ENCODE assay signal across 28 mouse cellular contexts in the genomic region with DNA sequence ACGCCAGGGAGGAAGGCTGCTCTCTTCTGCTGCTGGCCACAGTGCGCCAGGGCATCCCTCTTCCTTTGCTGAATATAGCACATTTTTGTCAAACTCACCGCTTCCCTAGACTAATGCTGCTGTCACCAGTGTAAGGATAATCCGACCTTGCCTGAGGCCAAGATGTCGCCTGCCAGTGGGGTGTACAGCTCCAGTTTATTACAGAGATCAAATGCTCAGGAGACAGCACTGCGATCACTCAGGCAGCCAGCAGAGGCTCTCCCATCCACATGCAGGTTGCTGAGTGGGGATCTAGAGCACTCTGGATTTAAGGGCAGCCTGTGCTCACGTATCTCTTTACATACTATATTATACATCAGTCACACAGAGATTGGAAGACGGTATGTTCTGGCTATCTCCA. TPM values are rescaled to one million over a fixed set of nuclear protein-coding genes. Genes with fewer than 3 reads are reported as not detected.
A peak's percentile ranks its signal among the peaks of the same experiment; 100 is the strongest.
DNase-seq lines count a peak whose midpoint lies in the region; ATAC-seq and TF ChIP-seq lines count a peak whose summit lies in the region.
"Had no signal": no experiment of that assay in that cellular context is flagged by ENCODE, and none has a peak within 500 bp of the region (broad histone marks: within the 10 kb centered on the region; RNA-seq: fewer than 3 reads in every experiment).

No protein-coding gene starts in this region.

- intact Hi-C loops in left cerebral cortex, adult 2 months (cut with DNase I), result no loop called here
- intact Hi-C loops in left cerebral cortex, postnatal 25 days (cut with DNase I), result no loop called here

- peak; percentile 41 for TF ChIP-seq CTCF in left cerebral cortex, adult 2 months (IDR thresholded peaks at IDR 0.05)

- no peak for DNase-seq in cerebellum, postnatal 10 days
- no peak for DNase-seq in hindbrain, embryonic 14.5 days (ENCODE audit: low spot score)
- DNase-seq in left cerebral cortex, adult 2 months (ENCODE audit: extremely low spot score in 1 of 2, low spot score in 2 of 2), result no peak
- DNase-seq in left cerebral cortex, postnatal 25 days (ENCODE audit: low spot score in 2 of 2), result no peak
- DNase-seq in Muller cell, postnatal 12 days (ENCODE audit: inconsistent ontology term), result no peak
- DNase-seq: adrenal gland, postnatal 14 days; cerebellum, adult 11 months; cerebellum, postnatal 14 days; heart, adult 18-20 months; kidney, adult 8-10 months; kidney, postnatal 14 days; layer of hippocampus, postnatal 36 days; left cerebral cortex, postnatal 4 days; lung, postnatal 36 days; right cerebral cortex, adult 18-20 months; right cerebral cortex, postnatal 4 days; thymus, postnatal 25 days had no signal

- WGBS in hindbrain, embryonic 13.5 days, result 76% methylated on average over 8 of the region's 8 CpGs
- 72% methylated on average over 8 of the region's 8 CpGs for WGBS in hindbrain, embryonic 14.5 days
- WGBS in midbrain, embryonic 16.5 days, result 68% methylated on average over 8 of the region's 8 CpGs

- H3K27ac ChIP-seq in hindbrain, embryonic 13.5 days, result no peak overlapping the region
- H3K27ac ChIP-seq in hindbrain, embryonic 14.5 days, result no peak overlapping the region
- no peak overlapping the region for H3K27ac ChIP-seq in left cerebral cortex, adult 2 months
- H3K27ac ChIP-seq in midbrain, embryonic 16.5 days (ENCODE audit: low read length), result peak overlapping the region; percentile 25; the same call in 1 of the 2 replicates
- H3K27ac ChIP-seq: forebrain, embryonic 10.5 days; limb, embryonic 15.5 days; liver, embryonic 14.5 days; lung, embryonic 15.5 days; neural tube, embryonic 12.5 days; stomach, embryonic 15.5 days had no signal

- H3K4me3 ChIP-seq in hindbrain, embryonic 13.5 days, result no peak overlapping the region
- H3K4me3 ChIP-seq in hindbrain, embryonic 14.5 days (replicated peaks; ENCODE audit: low read length), result no peak overlapping the region
- no peak overlapping the region for H3K4me3 ChIP-seq in left cerebral cortex, adult 2 months
- H3K4me3 ChIP-seq in midbrain, embryonic 16.5 days (ENCODE audit: low read depth, low read length), result no peak overlapping the region
- H3K4me3 ChIP-seq: forebrain, embryonic 10.5 days; limb, embryonic 15.5 days; lung, embryonic 15.5 days; megakaryocyte, embryonic 14.5 days; neural tube, embryonic 12.5 days; stomach, embryonic 15.5 days had no signal

- H3K4me1 ChIP-seq in hindbrain, embryonic 13.5 days (replicated peaks), result no peaks in the 10 kb centered on the region
- H3K4me1 ChIP-seq in hindbrain, embryonic 14.5 days (replicated peaks; ENCODE audit: control insufficient read depth, insufficient read depth, low read length), result no peaks in the 10 kb centered on the region
- no peaks in the 10 kb centered on the region for H3K4me1 ChIP-seq in midbrain, embryonic 16.5 days (ENCODE audit: control insufficient read depth, insufficient read depth, low read length)
- H3K4me1 ChIP-seq: forebrain, embryonic 10.5 days; limb, embryonic 15.5 days; lung, embryonic 15.5 days; megakaryocyte, embryonic 14.5 days; neural tube, embryonic 12.5 days; stomach, embryonic 15.5 days had no signal

- no peaks in the 10 kb centered on the region for H3K27me3 ChIP-seq in hindbrain, embryonic 13.5 days
- H3K27me3 ChIP-seq in hindbrain, embryonic 14.5 days (ENCODE audit: control insufficient read depth, insufficient read depth, low read length), result no peaks in the 10 kb centered on the region
- no peaks in the 10 kb centered on the region for H3K27me3 ChIP-seq in midbrain, embryonic 16.5 days (ENCODE audit: control insufficient read depth, insufficient read depth, low read depth, low read length)
- H3K27me3 ChIP-seq: limb, embryonic 15.5 days; lung, embryonic 15.5 days; megakaryocyte, embryonic 14.5 days; neural tube, embryonic 12.5 days; stomach, embryonic 15.5 days had no signal

- 0 out of 2 replicates have a peak, but pooled peaks have one; percentile 29 for ATAC-seq in cerebellum, adult (ENCODE audit: insufficient number of reproducible peaks, low FRiP score, low TSS enrichment)
- ATAC-seq in hindbrain, embryonic 13.5 days (ENCODE audit: low FRiP score), result 0 out of 2 replicates have a peak, but pooled peaks have one; percentile 24
- no peak for ATAC-seq in hindbrain, embryonic 14.5 days (ENCODE audit: low FRiP score)
- peak; percentile 81 for ATAC-seq in midbrain, embryonic 16.5 days
- ATAC-seq: inflammation-experienced regulatory T-cells, adult 6 months had no signal

- H3K36me3 ChIP-seq in hindbrain, embryonic 13.5 days, result no peaks in the 10 kb centered on the region; the same call in 1 of the 2 replicates
- no peaks in the 10 kb centered on the region for H3K36me3 ChIP-seq in hindbrain, embryonic 14.5 days (replicated peaks; ENCODE audit: control insufficient read depth, insufficient read depth)
- H3K36me3 ChIP-seq in midbrain, embryonic 16.5 days (ENCODE audit: control insufficient read depth, insufficient read depth, low read length), result no peaks in the 10 kb centered on the region
- H3K36me3 ChIP-seq: forebrain, embryonic 10.5 days; limb, embryonic 15.5 days; lung, embryonic 15.5 days; neural tube, embryonic 12.5 days; stomach, embryonic 15.5 days had no signal

- no peaks in the 10 kb centered on the region for H3K9me3 ChIP-seq in hindbrain, embryonic 13.5 days
- no peaks in the 10 kb centered on the region for H3K9me3 ChIP-seq in hindbrain, embryonic 14.5 days (ENCODE audit: control insufficient read depth, low read length)
- no peaks in the 10 kb centered on the region for H3K9me3 ChIP-seq in midbrain, embryonic 16.5 days (replicated peaks; ENCODE audit: control insufficient read depth, low read length, poor library complexity, severe bottlenecking)
- H3K9me3 ChIP-seq: forebrain, embryonic 10.5 days; limb, embryonic 15.5 days; lung, embryonic 15.5 days; neural tube, embryonic 12.5 days; stomach, embryonic 15.5 days had no signal

- H3K9ac ChIP-seq in hindbrain, embryonic 13.5 days, result no peak overlapping the region
- no peak overlapping the region for H3K9ac ChIP-seq in hindbrain, embryonic 14.5 days
- no peak overlapping the region for H3K9ac ChIP-seq in midbrain, embryonic 16.5 days (ENCODE audit: low read depth, low read length)
- H3K9ac ChIP-seq: limb, embryonic 15.5 days; liver, embryonic 14.5 days; lung, embryonic 15.5 days; neural tube, embryonic 12.5 days; stomach, embryonic 15.5 days had no signal

- H3K4me2 ChIP-seq in hindbrain, embryonic 13.5 days, result no peak overlapping the region
- no peak overlapping the region for H3K4me2 ChIP-seq in hindbrain, embryonic 14.5 days (replicated peaks)
- H3K4me2 ChIP-seq in midbrain, embryonic 16.5 days (ENCODE audit: low read length), result no peak overlapping the region
- H3K4me2 ChIP-seq: limb, embryonic 15.5 days; lung, embryonic 15.5 days; neural tube, embryonic 12.5 days; stomach, embryonic 15.5 days had no signal

RNA-seq across cellular contexts. Expression of gene Ccdc149, which starts 22.1 kb away (rescaled TPM):
- polyA plus RNA-seq in hindbrain, embryonic 13.5 days (2015; fragmentation: Nextera tagmentation; extraction: Ambion mirVana), result 9.1 and 10.2 TPM in 2 replicates
- polyA plus RNA-seq in hindbrain, embryonic 14.5 days (2014; fragmentation: Nextera tagmentation; extraction: Ambion mirVana), result 14.6 and 14.7 TPM in 2 replicates
- 10 to 100 TPM; 68.2 to 75.8 TPM for total RNA-seq in left cerebral cortex, adult 2 months (2021)
- 10 to 100 TPM; 51.4 to 58.7 TPM for total RNA-seq in left cerebral cortex, postnatal 25 days (2021)
- polyA plus RNA-seq in midbrain, embryonic 16.5 days (2015; fragmentation: Nextera tagmentation; extraction: Ambion mirVana), result 15.1 and 15.4 TPM in 2 replicates
- polyA plus RNA-seq: inflammation-experienced regulatory T-cells, adult 6 months had no signal
